Mouse (Mus musculus) liver, postnatal 0 days (tissue): ENCODE measurements around the gene Slc4a4.

ENCODE experiments used
- CTCF ChIP-seq: sonication (generic); IDR thresholded peaks from 2 replicates; pipeline ENCODE4 v1.5.1; 2016; ENCODE audit warnings: antibody characterized with exemption, low read depth
- EP300 ChIP-seq: IDR thresholded peaks from 2 replicates; pipeline ENCODE4 v1.6.1; 2016; ENCODE audit warnings: antibody characterized with exemption, low read depth, mild to moderate bottlenecking

- TF ChIP-seq CTCF (no peak), EP300 (no peak)
Measured at GRCm38 (mm10) chr5:88916501-88916971, 29.9 kb downstream of the Slc4a4 start.
